Mouse (Mus musculus) heart, embryonic 14.5 days (tissue): Measurements from ENCODE around the gene Zbed3. TPM values are rescaled to one million over a fixed set of nuclear protein-coding genes. Genes with fewer than 3 reads are reported as not detected.

ENCODE experiments used
- polyA plus RNA-seq: library from polyadenylated mRNA; unstranded; fragments of >200 nt; fragmentation: Nextera tagmentation; extraction: Ambion mirVana; gene quantifications from 2 replicates; pipeline ENCODE4 v1.2.1, GENCODE M21; 2014

Zbed3 gene
- polyA plus RNA-seq, 1 experiment from 2014 or later: 54.5 TPM

Other genes with a start within 250 kb of the Zbed3 start
- 0.93 and 0.99 TPM in 2 replicates for gene Pde8b, start 73.3 kb upstream of the Zbed3 start, polyA plus RNA-seq
- 27.5 and 27.8 TPM in 2 replicates for gene Aggf1, start 51.7 kb downstream of the Zbed3 start, polyA plus RNA-seq
- not detected in 2 replicates for gene Crhbp, start 121.3 kb downstream of the Zbed3 start, polyA plus RNA-seq
- not detected in 2 replicates for gene S100z, start 155.1 kb downstream of the Zbed3 start, polyA plus RNA-seq
- gene F2rl1, start 201.6 kb downstream of the Zbed3 start, polyA plus RNA-seq: 0.36 and 0.85 TPM in 2 replicates